In genomic region chr19:14347429-14347828, GRCm38 (mm10) we compare ENCODE assay signal across 18 mouse cellular contexts.
DNase-seq lines count a peak whose midpoint lies in the region; ATAC-seq and TF ChIP-seq lines count a peak whose summit lies in the region.
"Had no signal": no experiment of that assay in that cellular context is flagged by ENCODE, and none has a peak within 500 bp of the region (broad histone marks: within the 10 kb centered on the region; RNA-seq: fewer than 3 reads in every experiment).

No protein-coding gene starts in this region.

- ATAC-seq in forebrain, embryonic 15.5 days (replicated peaks): no peak
- ATAC-seq in liver, postnatal 0 days: peak; percentile 36; the same call in 1 of the 2 replicates
- no peak for ATAC-seq in liver, embryonic 12.5 days
- ATAC-seq in stomach, embryonic 16.5 days (ENCODE audit: insufficient read depth, low FRiP score): 0 out of 2 replicates have a peak, but pooled peaks have one; percentile 44
- ATAC-seq in stomach, postnatal 0 days (ENCODE audit: low FRiP score, low TSS enrichment): no peak

- H3K9ac ChIP-seq in forebrain, embryonic 15.5 days (replicated peaks): no peak overlapping the region
- no peak overlapping the region for H3K9ac ChIP-seq in liver, postnatal 0 days (replicated peaks)
- H3K9ac ChIP-seq in liver, embryonic 12.5 days: no peak overlapping the region
- H3K9ac ChIP-seq in stomach, embryonic 16.5 days (ENCODE audit: low read length): no peak overlapping the region
- H3K9ac ChIP-seq in stomach, postnatal 0 days (ENCODE audit: low read length): no peak overlapping the region
- H3K9ac ChIP-seq: heart, embryonic 15.5 days; liver, embryonic 13.5 days had no signal

- H3K9me3 ChIP-seq in forebrain, embryonic 10.5 days: no peaks in the 10 kb centered on the region
- no peaks in the 10 kb centered on the region for H3K9me3 ChIP-seq in forebrain, embryonic 15.5 days
- H3K9me3 ChIP-seq in liver, postnatal 0 days (ENCODE audit: low read length): no peaks in the 10 kb centered on the region
- no peaks in the 10 kb centered on the region for H3K9me3 ChIP-seq in liver, embryonic 12.5 days (replicated peaks)
- H3K9me3 ChIP-seq in stomach, embryonic 16.5 days (replicated peaks; ENCODE audit: control insufficient read depth, low read length): no peaks in the 10 kb centered on the region
- H3K9me3 ChIP-seq in stomach, postnatal 0 days (ENCODE audit: control insufficient read depth, low read length): no peaks in the 10 kb centered on the region
- H3K9me3 ChIP-seq: heart, embryonic 15.5 days; liver, embryonic 13.5 days; megakaryocyte, embryonic 14.5 days had no signal

- 0 out of 2 replicates have a peak, but pooled peaks cover 3% of the 10 kb centered on the region for H3K27me3 ChIP-seq in forebrain, embryonic 10.5 days (ENCODE audit: poor library complexity, severe bottlenecking)
- H3K27me3 ChIP-seq in forebrain, embryonic 15.5 days: no peaks in the 10 kb centered on the region
- no peaks in the 10 kb centered on the region for H3K27me3 ChIP-seq in liver, postnatal 0 days (ENCODE audit: insufficient read depth, low read length)
- H3K27me3 ChIP-seq in liver, embryonic 12.5 days (replicated peaks): no peaks in the 10 kb centered on the region
- no peaks in the 10 kb centered on the region for H3K27me3 ChIP-seq in stomach, embryonic 16.5 days (ENCODE audit: control insufficient read depth, insufficient read depth, low read length)
- no peaks in the 10 kb centered on the region for H3K27me3 ChIP-seq in stomach, postnatal 0 days (ENCODE audit: control insufficient read depth, insufficient read depth, low read length)
- H3K27me3 ChIP-seq: liver, embryonic 13.5 days; megakaryocyte, embryonic 14.5 days had no signal

- H3K4me3 ChIP-seq in forebrain, embryonic 10.5 days: no peak overlapping the region
- no peak overlapping the region for H3K4me3 ChIP-seq in forebrain, embryonic 15.5 days
- no peak overlapping the region for H3K4me3 ChIP-seq in liver, postnatal 0 days (ENCODE audit: low read depth, low read length)
- no peak overlapping the region for H3K4me3 ChIP-seq in liver, embryonic 12.5 days
- H3K4me3 ChIP-seq in stomach, embryonic 16.5 days (replicated peaks; ENCODE audit: low read length): no peak overlapping the region
- H3K4me3 ChIP-seq in stomach, postnatal 0 days (ENCODE audit: low read depth, low read length): no peak overlapping the region
- H3K4me3 ChIP-seq: heart, embryonic 15.5 days; liver, embryonic 13.5 days; megakaryocyte, embryonic 14.5 days had no signal

- no peaks in the 10 kb centered on the region for H3K36me3 ChIP-seq in forebrain, embryonic 10.5 days (replicated peaks)
- no peaks in the 10 kb centered on the region for H3K36me3 ChIP-seq in forebrain, embryonic 15.5 days
- H3K36me3 ChIP-seq in liver, postnatal 0 days (replicated peaks; ENCODE audit: insufficient read depth, low read length): no peaks in the 10 kb centered on the region
- H3K36me3 ChIP-seq in liver, embryonic 12.5 days: no peaks in the 10 kb centered on the region
- H3K36me3 ChIP-seq in stomach, embryonic 16.5 days (ENCODE audit: control insufficient read depth, insufficient read depth, low read length): no peaks in the 10 kb centered on the region
- H3K36me3 ChIP-seq in stomach, postnatal 0 days (ENCODE audit: control insufficient read depth, insufficient read depth, low read length): no peaks in the 10 kb centered on the region
- H3K36me3 ChIP-seq: heart, embryonic 15.5 days; liver, embryonic 13.5 days had no signal

- no peak for TF ChIP-seq EP300 in liver, postnatal 0 days (IDR thresholded peaks at IDR 0.05; ENCODE audit: low read depth)
- no peak for TF ChIP-seq EP300 in stomach, postnatal 0 days (optimal IDR thresholded peaks at IDR 0.05)

- H3K4me1 ChIP-seq in forebrain, embryonic 10.5 days: peaks cover 14% of the 10 kb centered on the region
- H3K4me1 ChIP-seq in forebrain, embryonic 15.5 days: no peaks in the 10 kb centered on the region
- no peaks in the 10 kb centered on the region for H3K4me1 ChIP-seq in liver, postnatal 0 days (ENCODE audit: insufficient read depth)
- no peaks in the 10 kb centered on the region for H3K4me1 ChIP-seq in liver, embryonic 12.5 days
- no peaks in the 10 kb centered on the region for H3K4me1 ChIP-seq in stomach, embryonic 16.5 days (ENCODE audit: control insufficient read depth, insufficient read depth, low read length)
- no peaks in the 10 kb centered on the region for H3K4me1 ChIP-seq in stomach, postnatal 0 days (replicated peaks; ENCODE audit: control insufficient read depth, insufficient read depth)
- H3K4me1 ChIP-seq: heart, embryonic 15.5 days; liver, embryonic 13.5 days had no signal

- H3K27ac ChIP-seq in forebrain, embryonic 10.5 days: peak overlapping the region; percentile 48; the same call in 1 of the 2 replicates
- no peak overlapping the region for H3K27ac ChIP-seq in forebrain, embryonic 15.5 days (replicated peaks)
- no peak overlapping the region for H3K27ac ChIP-seq in liver, postnatal 0 days (ENCODE audit: low read depth)
- no peak overlapping the region for H3K27ac ChIP-seq in liver, embryonic 12.5 days
- no peak overlapping the region for H3K27ac ChIP-seq in stomach, embryonic 16.5 days (ENCODE audit: low read length)
- no peak overlapping the region for H3K27ac ChIP-seq in stomach, postnatal 0 days (replicated peaks)
- H3K27ac ChIP-seq: heart, embryonic 15.5 days; liver, embryonic 13.5 days had no signal

- no peak overlapping the region for H3K4me2 ChIP-seq in forebrain, embryonic 15.5 days (replicated peaks)
- no peak overlapping the region for H3K4me2 ChIP-seq in liver, postnatal 0 days (ENCODE audit: low read depth, low read length)
- no peak overlapping the region for H3K4me2 ChIP-seq in liver, embryonic 12.5 days
- no peak overlapping the region for H3K4me2 ChIP-seq in stomach, embryonic 16.5 days (ENCODE audit: low read depth, low read length)
- H3K4me2 ChIP-seq in stomach, postnatal 0 days (replicated peaks; ENCODE audit: low read depth): no peak overlapping the region
- H3K4me2 ChIP-seq: heart, embryonic 15.5 days; liver, embryonic 13.5 days had no signal

- no peak for TF ChIP-seq CTCF in liver, postnatal 0 days (IDR thresholded peaks at IDR 0.05; ENCODE audit: low read depth)
- no peak for TF ChIP-seq CTCF in stomach, postnatal 0 days (IDR thresholded peaks at IDR 0.05; ENCODE audit: low read depth)

- peak; percentile 23 for DNase-seq in forebrain, embryonic 10.5 days (ENCODE audit: extremely low spot score, low spot score)
- DNase-seq in liver, postnatal 0 days: no peak
- no peak for DNase-seq in stomach, postnatal 0 days (ENCODE audit: low spot score)
- no peak for DNase-seq in gastrocnemius, postnatal 25 days
- DNase-seq in right cerebral cortex, postnatal 4 days: no peak
- DNase-seq: adrenal gland, adult 2 months; B cell, adult 2 months; cerebellum, adult 9-10 months; heart, adult 11 months; kidney, adult 11 months; liver, embryonic 13.5 days; lung, postnatal 10 days; thymus, adult 2 months had no signal

Comparison
In these comparisons a context has a peak if more than half of its experiments do, and no peak if none do; other contexts are left out.
1. ATAC-seq: peak in liver, postnatal 0 days (single experiment) and stomach, embryonic 16.5 days (single experiment); none in forebrain, embryonic 15.5 days (single experiment), liver, embryonic 12.5 days (single experiment) and stomach, postnatal 0 days (single experiment).